13 mouse cellular contexts compared by ENCODE assay signal in the genomic region with DNA sequence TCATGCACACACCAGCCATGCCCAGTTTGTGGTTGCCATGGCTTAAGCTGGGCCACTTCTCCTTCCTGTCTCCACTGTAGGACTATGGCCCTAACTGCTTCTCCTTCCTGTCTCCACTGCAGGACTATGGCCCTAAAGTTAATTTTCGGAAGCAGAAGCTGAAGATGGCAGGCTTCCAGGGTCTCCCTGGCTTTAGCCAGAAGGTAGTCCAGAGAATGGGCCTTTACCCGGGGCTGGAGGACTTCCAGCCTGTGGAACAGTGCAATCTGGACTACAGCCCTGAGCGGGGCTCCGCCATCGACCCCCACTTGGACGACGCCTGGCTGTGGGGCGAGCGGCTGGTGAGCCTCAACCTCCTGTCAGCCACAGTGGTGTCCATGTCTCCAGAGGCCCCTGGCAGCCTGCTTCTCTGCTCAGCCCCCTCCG. TPM values are rescaled to one million over a fixed set of nuclear protein-coding genes. Genes with fewer than 3 reads are reported as not detected.
DNase-seq lines count a peak whose midpoint lies in the region; ATAC-seq and TF ChIP-seq lines count a peak whose summit lies in the region.
"Had no signal": no experiment of that assay in that cellular context is flagged by ENCODE, and none has a peak within 500 bp of the region (broad histone marks: within the 10 kb centered on the region; RNA-seq: fewer than 3 reads in every experiment).

No protein-coding gene starts in this region.

- no peak for TF ChIP-seq POLR2A in kidney, adult 2 months (IDR thresholded peaks at IDR 0.05; ENCODE audit: low read depth, low read length)

- ATAC-seq in monocyte, adult 5-6 weeks (replicated peaks; ENCODE audit: insufficient number of reproducible peaks, low FRiP score, low TSS enrichment, poor library complexity, severe bottlenecking): peak; percentile 58
- no peak for ATAC-seq in midbrain, embryonic 16.5 days
- ATAC-seq: forebrain, embryonic 15.5 days had no signal

- no peak overlapping the region for H3K4me2 ChIP-seq in midbrain, embryonic 16.5 days (ENCODE audit: low read length)
- H3K4me2 ChIP-seq: forebrain, embryonic 15.5 days; limb, embryonic 15.5 days had no signal

- no peak overlapping the region for H3K27ac ChIP-seq in kidney, adult 2 months (ENCODE audit: insufficient read depth, low read depth, low read length)
- no peak overlapping the region for H3K27ac ChIP-seq in midbrain, embryonic 16.5 days (ENCODE audit: low read length)
- H3K27ac ChIP-seq: forebrain, embryonic 15.5 days; limb, embryonic 15.5 days had no signal

- 86% methylated on average over 10 of the region's 10 CpGs for WGBS in kidney, adult 2 months
- WGBS in midbrain, embryonic 16.5 days: 95% methylated on average over 10 of the region's 10 CpGs

- H3K9ac ChIP-seq in midbrain, embryonic 16.5 days (ENCODE audit: low read depth, low read length): no peak overlapping the region
- H3K9ac ChIP-seq: forebrain, embryonic 15.5 days; limb, embryonic 15.5 days had no signal

- 0 out of 2 replicates have a peak, but pooled peaks cover 2% of the 10 kb centered on the region for H3K36me3 ChIP-seq in kidney, adult 2 months (ENCODE audit: control insufficient read depth, insufficient read depth, low read length)
- peaks cover 23% of the 10 kb centered on the region for H3K36me3 ChIP-seq in midbrain, embryonic 16.5 days (ENCODE audit: control insufficient read depth, insufficient read depth, low read length)

- DNase-seq in kidney, adult 2 months: peak; percentile 46
- DNase-seq in kidney, adult 11 months: no peak
- peak; percentile 23 for DNase-seq in lung, postnatal 36 days
- DNase-seq in lung, adult 18-20 months: no peak
- DNase-seq in cerebellum, adult 9-11 months: peak; percentile 49
- DNase-seq in adrenal gland, adult 2 months: no peak
- DNase-seq: gastrocnemius, postnatal 36 days; retina, postnatal 1 day; thymus, postnatal 25 days had no signal

- peaks cover 4% of the 10 kb centered on the region; the same call in 1 of the 2 replicates for H3K4me1 ChIP-seq in kidney, adult 2 months (ENCODE audit: control insufficient read depth, insufficient read depth, low read length)
- H3K4me1 ChIP-seq in midbrain, embryonic 16.5 days (ENCODE audit: control insufficient read depth, insufficient read depth, low read length): peaks cover 16% of the 10 kb centered on the region

- TF ChIP-seq CTCF in kidney, adult 2 months (conservative IDR thresholded peaks at IDR 0.05; ENCODE audit: insufficient read depth, insufficient read length, low read depth, low read length): no peak

- no peaks in the 10 kb centered on the region for H3K9me3 ChIP-seq in midbrain, embryonic 16.5 days (replicated peaks; ENCODE audit: control insufficient read depth, low read length, poor library complexity, severe bottlenecking)
- H3K9me3 ChIP-seq: forebrain, embryonic 15.5 days; limb, embryonic 15.5 days had no signal

- H3K4me3 ChIP-seq in kidney, adult 2 months (ENCODE audit: insufficient read depth, low read depth, low read length): no peak overlapping the region
- H3K4me3 ChIP-seq in midbrain, embryonic 16.5 days (ENCODE audit: low read depth, low read length): no peak overlapping the region
- H3K4me3 ChIP-seq: forebrain, embryonic 15.5 days; limb, embryonic 15.5 days had no signal

- no peaks in the 10 kb centered on the region for H3K27me3 ChIP-seq in kidney, adult 2 months (replicated peaks; ENCODE audit: control insufficient read depth, insufficient read depth, low read length)
- no peaks in the 10 kb centered on the region for H3K27me3 ChIP-seq in midbrain, embryonic 16.5 days (ENCODE audit: control insufficient read depth, insufficient read depth, low read depth, low read length)
- H3K27me3 ChIP-seq: forebrain, embryonic 15.5 days; limb, embryonic 15.5 days had no signal

RNA-seq across cellular contexts. Expression of a gene that starts 4.1 kb away (rescaled TPM):
- polyA plus RNA-seq in kidney, adult 2 months (2012; rRNA removed): 11.1 and 11.8 TPM in 2 replicates
- total RNA-seq in monocyte, adult 5-6 weeks (2017): 8.4 to 14.0 TPM (median 11.1 TPM) in 3 replicates
- polyA plus RNA-seq in midbrain, embryonic 16.5 days (2015; fragmentation: Nextera tagmentation; extraction: Ambion mirVana): 20.4 and 20.5 TPM in 2 replicates
- 1 to 10 TPM; 7.8 to 8.9 TPM for total RNA-seq in adrenal gland, adult 2 months (2021)
- 16.3 and 20.6 TPM in 2 replicates for polyA plus RNA-seq in adrenal gland, adult 2 months (2012; rRNA removed)

RNA-seq across cellular contexts. Expression of a gene that starts 4.2 kb away (rescaled TPM):
- polyA plus RNA-seq in kidney, adult 2 months (2012; rRNA removed): 18.4 and 19.9 TPM in 2 replicates
- 20.4 to 31.1 TPM (median 22.4 TPM) in 3 replicates for total RNA-seq in monocyte, adult 5-6 weeks (2017)
- polyA plus RNA-seq in midbrain, embryonic 16.5 days (2015; fragmentation: Nextera tagmentation; extraction: Ambion mirVana): 27.1 and 28.1 TPM in 2 replicates
- total RNA-seq in adrenal gland, adult 2 months (2021): 10 to 100 TPM in 1 of 2 experiments, 1 to 10 TPM in 1; 8.0 to 11.9 TPM
- polyA plus RNA-seq in adrenal gland, adult 2 months (2012; rRNA removed): 24.8 and 26.6 TPM in 2 replicates

RNA-seq across cellular contexts. Expression of a gene that starts 23.6 kb away (rescaled TPM):
- polyA plus RNA-seq in kidney, adult 2 months (2012; rRNA removed): 88.9 and 103 TPM in 2 replicates
- 80.7 to 92.5 TPM (median 81.7 TPM) in 3 replicates for total RNA-seq in monocyte, adult 5-6 weeks (2017)
- 190 and 194 TPM in 2 replicates for polyA plus RNA-seq in midbrain, embryonic 16.5 days (2015; fragmentation: Nextera tagmentation; extraction: Ambion mirVana)
- total RNA-seq in adrenal gland, adult 2 months (2021): 10 to 100 TPM; 88.6 to 94.3 TPM
- polyA plus RNA-seq in adrenal gland, adult 2 months (2012; rRNA removed): 22.3 and 34.0 TPM in 2 replicates

RNA-seq across cellular contexts. Expression of a gene that starts 30.4 kb away (rescaled TPM):
- 9.7 and 12.7 TPM in 2 replicates for polyA plus RNA-seq in kidney, adult 2 months (2012; rRNA removed)
- 49.2 to 68.3 TPM (median 57.3 TPM) in 3 replicates for total RNA-seq in monocyte, adult 5-6 weeks (2017)
- 47.1 and 52.0 TPM in 2 replicates for polyA plus RNA-seq in midbrain, embryonic 16.5 days (2015; fragmentation: Nextera tagmentation; extraction: Ambion mirVana)
- total RNA-seq in adrenal gland, adult 2 months (2021): 1 to 10 TPM; 2.5 to 4.0 TPM
- 9.5 and 9.7 TPM in 2 replicates for polyA plus RNA-seq in adrenal gland, adult 2 months (2012; rRNA removed)

RNA-seq across cellular contexts. Expression of a gene that starts 56.4 kb away (rescaled TPM):
- polyA plus RNA-seq in kidney, adult 2 months (2012; rRNA removed): 7.6 and 9.1 TPM in 2 replicates
- 20.8 to 45.1 TPM (median 32.3 TPM) in 3 replicates for total RNA-seq in monocyte, adult 5-6 weeks (2017)
- 22.0 and 29.1 TPM in 2 replicates for polyA plus RNA-seq in midbrain, embryonic 16.5 days (2015; fragmentation: Nextera tagmentation; extraction: Ambion mirVana)
- 10 to 100 TPM; 10.5 to 14.7 TPM for total RNA-seq in adrenal gland, adult 2 months (2021)
- 29.5 and 34.4 TPM in 2 replicates for polyA plus RNA-seq in adrenal gland, adult 2 months (2012; rRNA removed)

Comparison
In these comparisons a context has a peak if more than half of its experiments do, and no peak if none do; other contexts are left out.
1. DNase-seq: peak in kidney, adult 2 months (single experiment), lung, postnatal 36 days (single experiment) and cerebellum, adult 9-11 months (single experiment); none in kidney, adult 11 months (single experiment), lung, adult 18-20 months (0 of 2) and adrenal gland, adult 2 months (single experiment).